Mouse (Mus musculus) gastrocnemius, postnatal 14 days (tissue): ENCODE data around the gene Tmcc3. TPM values are rescaled to one million over a fixed set of nuclear protein-coding genes. Genes with fewer than 3 reads are reported as not detected.

Experiments used
- DNase-seq: peaks from one replicate; pipeline ENCODE4 v3.0.0; 2021; ENCODE audit warnings: mixed read lengths
- intact Hi-C: fragments of 180-260 bp; cut with DNase I; formaldehyde crosslinking; loops from one replicate; pipeline ENCODE4 v1.15.1; 2025; ENCODE audit warnings: low total_unique reads
- total RNA-seq, 2 experiments: library from RNA; stranded (reverse); gene quantifications; 2 replicates each; pipeline ENCODE4 v1.2.3; 2021

The Tmcc3 gene
- total RNA-seq, 2 experiments from 2014 or later = 21.8 to 26.8 TPM

GRCm38 (mm10) chr10:94408356-94409146 lies 96.8 kb downstream of the Tmcc3 start:
- peak; percentile 71 for DNase-seq

GRCm38 (mm10) chr10:94409661-94410060 lies 97.9 kb downstream of the Tmcc3 start:
- DNase-seq = no peak
- intact Hi-C loops = loop anchor here (5.0 to 10.0 kb wide), 2 partner anchors 55 to 203 kb away; no protein-coding TSS in a partner anchor

More at GRCm38 (mm10) chr10:94408356-94409146, 96.8 kb downstream of the Tmcc3 start:
- intact Hi-C loops = loop anchor here (5.0 kb wide), 1 partner anchor 204 kb away; no protein-coding TSS in a partner anchor

DNA sequence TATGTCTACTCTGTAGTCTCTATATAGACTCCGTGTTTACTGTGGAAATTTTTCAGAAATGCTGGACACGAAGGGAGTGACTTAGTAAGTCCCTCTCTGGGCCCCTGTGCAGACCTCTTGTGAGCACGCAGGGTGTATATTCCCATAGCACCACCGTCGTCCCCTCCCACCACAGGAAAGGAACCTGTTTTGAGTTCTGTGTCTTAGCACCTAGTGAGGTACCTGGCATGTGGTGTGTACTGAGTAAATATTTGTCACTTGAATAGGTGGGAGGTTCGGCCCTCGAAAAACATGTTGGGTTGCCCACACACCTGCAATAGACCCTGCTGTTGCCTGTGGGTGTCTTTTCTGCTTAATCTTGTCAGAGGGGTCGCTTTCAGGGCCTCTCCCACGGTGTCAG lies 99.8 kb downstream of the Tmcc3 start:
- DNase-seq = no peak
- intact Hi-C loops = loop anchor here (10.0 kb wide), 1 partner anchor 53 kb away; no protein-coding TSS in a partner anchor

DNA sequence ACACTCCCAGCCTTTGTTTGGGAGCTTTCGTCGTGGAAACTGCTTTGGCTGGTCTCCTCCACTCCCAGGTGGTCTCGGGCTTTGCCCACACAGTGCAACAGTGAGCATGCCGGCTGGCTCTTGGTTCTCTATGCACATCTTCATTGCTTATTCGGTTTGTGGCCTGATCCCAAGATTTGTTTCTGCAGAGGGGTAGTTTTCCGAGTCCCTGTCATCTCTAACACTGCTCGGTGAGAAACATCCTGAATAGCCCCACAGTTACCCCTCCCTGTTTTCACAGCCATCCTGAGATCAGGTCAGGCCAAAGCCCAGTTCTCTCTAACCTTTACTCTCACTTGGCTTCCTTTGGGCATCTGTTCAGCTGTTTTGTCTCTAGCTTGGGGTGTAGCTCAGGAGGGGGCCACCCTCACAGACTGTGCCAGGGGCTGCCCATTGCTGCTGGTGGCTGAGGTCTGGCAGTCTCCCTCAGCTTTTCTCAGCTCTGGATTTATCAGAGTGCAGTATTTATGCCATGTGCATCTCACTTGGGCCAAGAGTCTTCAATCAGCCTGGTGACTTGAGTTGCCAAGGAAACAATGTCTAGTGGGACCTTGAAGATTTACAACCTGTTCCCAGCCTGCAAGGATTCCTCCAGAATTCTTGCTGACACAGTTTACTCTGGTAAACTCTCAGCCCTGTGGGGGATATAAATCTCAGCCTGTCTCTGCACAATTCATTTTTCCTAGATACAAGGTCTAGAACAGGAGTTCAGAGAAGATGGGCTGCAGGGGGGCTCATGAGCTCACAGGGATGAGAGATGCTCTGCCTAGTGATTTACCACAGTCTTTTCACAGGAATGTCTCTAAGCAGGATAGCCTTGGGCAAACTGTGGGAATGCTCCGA lies 102.3 kb downstream of the Tmcc3 start:
- intact Hi-C loops = loop anchor here (10.0 kb wide), 1 partner anchor 51 kb away; no protein-coding TSS in a partner anchor
- DNase-seq = no peak

DNA sequence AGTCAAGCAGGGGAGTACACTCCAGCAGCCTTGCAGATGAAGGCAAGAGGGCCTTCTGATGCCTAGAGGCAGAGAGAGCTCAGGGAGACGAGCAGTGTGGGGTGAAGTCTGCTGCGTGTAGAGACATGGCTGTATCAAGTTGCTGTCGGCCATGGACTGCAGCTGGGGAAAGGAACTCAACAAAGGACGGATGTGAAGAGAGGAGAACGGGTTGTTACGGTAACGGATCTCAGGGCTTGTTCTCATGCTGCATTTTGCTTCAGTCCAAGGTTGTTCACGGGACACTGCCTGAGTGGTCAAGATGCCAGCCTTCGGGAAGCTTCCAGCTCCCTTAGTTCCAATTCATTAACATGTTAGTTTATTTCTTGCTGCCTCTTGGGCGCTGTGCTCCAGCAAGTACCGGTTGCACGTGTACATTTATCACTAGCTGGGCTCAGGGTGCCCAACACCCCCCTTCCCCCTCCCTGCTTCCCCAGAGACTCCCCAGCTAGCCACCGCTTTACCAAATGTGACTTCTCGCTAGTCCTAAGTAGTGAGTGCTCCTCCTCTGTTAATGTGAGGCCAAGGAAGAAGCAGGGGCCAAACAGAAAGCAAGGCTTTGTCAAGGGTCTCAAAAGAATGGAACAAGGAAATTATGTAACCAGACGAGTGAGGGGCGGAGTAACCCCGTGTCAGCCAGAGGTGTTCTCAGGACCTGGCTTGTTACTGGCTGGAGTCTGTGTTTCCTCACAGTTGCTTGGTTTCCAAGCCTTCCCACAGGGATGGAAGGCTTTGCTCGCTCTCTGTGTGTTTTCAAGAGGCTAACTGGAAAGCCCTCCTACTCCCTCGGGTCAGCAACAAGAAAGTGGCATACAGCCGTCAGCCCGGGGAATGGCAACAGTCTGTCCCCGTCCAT lies 104.4 kb downstream of the Tmcc3 start:
- intact Hi-C loops = loop anchor here (10.0 kb wide), 1 partner anchor 49 kb away; no protein-coding TSS in a partner anchor
- DNase-seq = no peak

GRCm38 (mm10) chr10:94417643-94418042 lies 105.9 kb downstream of the Tmcc3 start:
- DNase-seq = no peak
- intact Hi-C loops = loop anchor here (10.0 kb wide), 1 partner anchor 47 kb away; no protein-coding TSS in a partner anchor

DNA sequence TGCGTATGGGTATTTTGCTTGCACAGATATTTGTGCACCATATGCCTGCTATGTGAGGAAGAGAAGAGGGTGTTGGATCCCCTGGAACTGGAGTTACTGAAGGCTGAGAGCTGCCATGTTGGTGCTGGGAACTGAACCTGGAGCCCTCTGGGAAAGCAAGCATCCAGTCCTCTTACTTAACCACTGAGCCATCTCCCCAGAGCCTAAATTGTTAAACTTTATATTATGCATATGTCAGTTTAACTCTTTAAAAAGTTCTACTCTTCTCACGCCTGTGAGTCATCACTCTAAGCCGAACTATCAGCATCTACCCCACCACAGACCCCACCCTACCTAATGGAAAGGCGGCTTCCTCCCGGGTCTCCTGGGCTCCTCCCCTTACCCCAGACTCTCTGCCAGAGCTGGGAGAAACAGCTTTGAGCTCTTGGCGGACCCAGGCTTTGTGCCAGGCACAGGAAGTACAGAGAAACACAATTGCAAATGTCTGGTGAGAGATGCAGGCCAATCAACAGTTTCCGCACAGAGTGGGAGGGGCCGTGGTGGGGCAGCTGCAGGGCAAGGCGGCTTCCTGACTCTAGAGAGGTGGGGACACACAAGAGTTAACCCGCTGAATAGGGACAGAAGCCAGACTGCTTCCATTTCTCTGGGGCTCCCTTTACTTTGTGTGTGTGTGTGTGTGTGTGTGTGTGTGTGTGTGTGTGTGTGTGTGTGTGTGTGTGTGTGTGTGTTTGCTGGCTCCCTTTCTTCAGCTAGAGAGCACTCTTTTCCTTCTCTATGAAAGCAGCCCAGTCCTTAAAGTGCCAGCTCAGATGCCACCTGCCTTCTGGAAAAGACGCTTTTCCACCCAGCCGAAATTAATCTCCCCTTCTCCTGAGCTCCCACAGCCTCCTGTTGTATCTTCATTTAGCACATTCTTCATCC lies 114.5 kb downstream of the Tmcc3 start:
- peak; percentile 79 for DNase-seq
- intact Hi-C loops = no loop called here

DNA sequence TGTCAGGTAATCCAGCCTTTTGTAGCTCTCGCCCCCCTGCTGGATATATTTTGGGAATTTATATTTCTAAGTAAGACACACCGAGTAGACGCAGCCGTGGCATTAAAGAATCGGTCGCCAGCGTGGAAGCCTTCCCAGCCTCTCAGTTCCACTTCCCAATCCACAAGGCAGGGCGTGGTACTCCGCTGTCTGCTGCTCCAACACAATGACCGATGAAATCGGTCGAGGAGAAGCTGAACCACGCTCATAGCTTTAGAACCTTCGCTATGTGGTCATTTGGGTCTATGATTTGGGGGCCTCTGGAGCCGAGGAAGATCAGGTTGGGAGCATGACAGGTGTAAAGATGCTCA lies 115.1 kb downstream of the Tmcc3 start:
- DNase-seq = no peak

GRCm38 (mm10) chr10:94428186-94428942 lies 116.6 kb downstream of the Tmcc3 start:
- DNase-seq = no peak
- intact Hi-C loops = no loop called here

More for the DNA sequence above, 115.1 kb downstream of the Tmcc3 start:
- intact Hi-C loops = no loop called here

- no peak for DNase-seq
- intact Hi-C loops = no loop called here
Measured at GRCm38 (mm10) chr10:94430566-94430965, 118.8 kb downstream of the Tmcc3 start.

- intact Hi-C loops = no loop called here
- peak; percentile 47 for DNase-seq
Measured at GRCm38 (mm10) chr10:94432933-94433332, 121.2 kb downstream of the Tmcc3 start.

- DNase-seq = no peak
- intact Hi-C loops = no loop called here
Measured at GRCm38 (mm10) chr10:94433901-94434300, 122.2 kb downstream of the Tmcc3 start.

DNA sequence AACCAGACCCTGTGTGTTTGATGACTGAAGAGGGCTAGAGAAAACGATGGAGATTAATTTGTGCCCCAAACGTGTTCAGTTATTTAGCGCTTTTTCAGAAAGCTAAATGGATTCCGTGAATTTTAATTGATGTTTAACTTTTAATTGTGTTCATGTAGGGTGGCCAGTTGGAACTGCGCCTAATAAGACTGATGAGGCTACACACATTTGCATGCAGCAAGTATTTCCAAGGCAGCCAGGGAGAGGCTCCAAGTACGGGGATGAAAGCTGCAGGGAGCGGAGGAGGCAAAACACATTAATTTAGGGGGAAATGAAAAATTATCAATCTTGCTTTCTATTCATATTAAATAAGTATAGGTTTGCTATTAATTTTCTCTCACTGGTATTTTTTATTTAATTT lies 131.0 kb downstream of the Tmcc3 start:
- DNase-seq = no peak
- intact Hi-C loops = no loop called here

GRCm38 (mm10) chr10:94443453-94443852 lies 131.7 kb downstream of the Tmcc3 start:
- intact Hi-C loops = no loop called here
- no peak for DNase-seq

DNA sequence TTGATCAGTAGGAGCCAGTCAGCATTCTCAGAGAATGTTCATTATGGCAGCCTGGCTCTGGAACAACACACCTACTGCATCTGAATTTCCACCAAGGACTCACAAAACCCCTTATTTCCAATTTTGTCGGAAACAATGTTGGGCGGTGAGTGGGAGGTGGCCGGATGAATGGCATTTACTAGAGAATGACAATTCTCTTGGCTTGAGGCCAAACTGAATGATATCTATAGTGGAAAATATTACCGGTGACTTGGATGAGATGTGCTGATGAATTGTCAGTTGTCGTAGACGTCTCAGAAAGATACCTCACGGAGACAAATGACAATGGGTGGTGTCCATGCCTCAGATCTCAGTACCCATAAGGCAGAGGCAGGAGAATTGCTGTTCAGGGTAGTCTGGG lies 133.4 kb downstream of the Tmcc3 start:
- DNase-seq = no peak
- intact Hi-C loops = no loop called here

- intact Hi-C loops = no loop called here
- DNase-seq = no peak
Measured at GRCm38 (mm10) chr10:94446379-94447008, 134.7 kb downstream of the Tmcc3 start.

- no peak for DNase-seq
- intact Hi-C loops = no loop called here
Measured at GRCm38 (mm10) chr10:94449676-94450075, 137.9 kb downstream of the Tmcc3 start.
